Comparison of ENCODE assay signal across 8 mouse cellular contexts in the genomic region with DNA sequence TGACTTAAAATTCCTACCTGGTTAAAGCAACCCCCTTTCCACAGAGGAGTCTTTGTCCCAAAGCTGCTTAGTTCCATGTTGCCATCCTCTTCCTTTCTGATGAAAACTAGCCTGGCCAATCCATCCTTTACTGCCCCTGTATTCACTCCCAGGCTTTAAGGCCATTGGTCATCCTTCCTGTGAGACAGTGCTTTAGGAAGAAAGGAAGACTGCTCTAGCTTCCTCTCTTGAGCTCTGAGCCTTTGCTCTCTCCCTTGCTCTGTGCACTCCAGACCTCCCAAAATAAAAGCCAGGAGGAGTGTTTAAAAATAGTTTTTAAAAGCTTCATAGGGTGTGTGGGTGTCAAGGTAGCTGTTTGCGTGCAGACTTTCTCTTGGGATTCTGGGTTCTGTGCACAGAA. TPM values are rescaled to one million over a fixed set of nuclear protein-coding genes. Genes with fewer than 3 reads are reported as not detected.
DNase-seq lines count a peak whose midpoint lies in the region; ATAC-seq lines count a peak whose summit lies in the region.

No protein-coding gene starts in this region.

- WGBS in heart, embryonic 16.5 days, result 9% methylated on average over 1 of the region's 1 CpGs
- WGBS in hindbrain, embryonic 15.5 days, result 7% methylated on average over 1 of the region's 1 CpGs
- WGBS in midbrain, embryonic 13.5 days, result 8% methylated on average over 1 of the region's 1 CpGs

- no peaks in the 10 kb centered on the region for H3K27me3 ChIP-seq in heart, embryonic 16.5 days (ENCODE audit: control insufficient read depth, insufficient read depth, low read length)
- no peaks in the 10 kb centered on the region for H3K27me3 ChIP-seq in hindbrain, embryonic 15.5 days
- no peaks in the 10 kb centered on the region for H3K27me3 ChIP-seq in midbrain, embryonic 13.5 days

- no peak for DNase-seq in heart, postnatal 10 days
- DNase-seq in embryo, embryonic 11 days, result peak; percentile 51
- DNase-seq in cerebellum, adult 11-12 months, result no peak

- ATAC-seq in heart, embryonic 16.5 days (replicated peaks; ENCODE audit: extremely low read depth, insufficient read depth, low FRiP score), result peak; percentile 46
- ATAC-seq in hindbrain, embryonic 15.5 days (ENCODE audit: low FRiP score, low read depth), result no peak
- ATAC-seq in midbrain, embryonic 13.5 days, result 0 out of 2 replicates have a peak, but pooled peaks have one; percentile 0
- no peak for ATAC-seq in megakaryocyte-erythroid progenitor cell, adult 5-6 weeks (replicated peaks; ENCODE audit: low FRiP score, low TSS enrichment, poor library complexity, severe bottlenecking)
- ATAC-seq in erythroid progenitor cell, adult 5-6 weeks (replicated peaks; ENCODE audit: low FRiP score, poor library complexity, severe bottlenecking), result no peak

- H3K36me3 ChIP-seq in heart, embryonic 16.5 days (ENCODE audit: control insufficient read depth, insufficient read depth), result no peaks in the 10 kb centered on the region
- H3K36me3 ChIP-seq in hindbrain, embryonic 15.5 days, result no peaks in the 10 kb centered on the region
- no peaks in the 10 kb centered on the region for H3K36me3 ChIP-seq in midbrain, embryonic 13.5 days

- H3K9ac ChIP-seq in heart, embryonic 16.5 days (ENCODE audit: low read length), result peak overlapping the region; percentile 85
- H3K9ac ChIP-seq in hindbrain, embryonic 15.5 days, result peak overlapping the region; percentile 56
- H3K9ac ChIP-seq in midbrain, embryonic 13.5 days (replicated peaks), result peak overlapping the region; percentile 66

- intact Hi-C loops in heart, postnatal 10 days (cut with DNase I), result loop anchor here (2.0 kb wide), 2 partner anchors 14 to 32 kb away; no protein-coding TSS in a partner anchor

- peak overlapping the region; percentile 89 for H3K4me2 ChIP-seq in heart, embryonic 16.5 days (ENCODE audit: low read depth, low read length)
- H3K4me2 ChIP-seq in hindbrain, embryonic 15.5 days, result peak overlapping the region; percentile 72
- peak overlapping the region; percentile 63 for H3K4me2 ChIP-seq in midbrain, embryonic 13.5 days (replicated peaks)

- peak overlapping the region; percentile 98 for H3K27ac ChIP-seq in heart, embryonic 16.5 days (ENCODE audit: low read length)
- peak overlapping the region; percentile 91 for H3K27ac ChIP-seq in hindbrain, embryonic 15.5 days (replicated peaks)
- H3K27ac ChIP-seq in midbrain, embryonic 13.5 days, result peak overlapping the region; percentile 97

- peaks cover 32% of the 10 kb centered on the region for H3K4me1 ChIP-seq in heart, embryonic 16.5 days (ENCODE audit: control insufficient read depth, insufficient read depth, low read length)
- H3K4me1 ChIP-seq in hindbrain, embryonic 15.5 days (replicated peaks), result peaks cover 25% of the 10 kb centered on the region
- peaks cover 55% of the 10 kb centered on the region for H3K4me1 ChIP-seq in midbrain, embryonic 13.5 days (replicated peaks)

- peak overlapping the region; percentile 57 for H3K4me3 ChIP-seq in heart, embryonic 16.5 days (ENCODE audit: low read length)
- H3K4me3 ChIP-seq in hindbrain, embryonic 15.5 days, result peak overlapping the region; percentile 45
- H3K4me3 ChIP-seq in midbrain, embryonic 13.5 days (replicated peaks), result peak overlapping the region; percentile 41

- H3K9me3 ChIP-seq in heart, embryonic 16.5 days (replicated peaks; ENCODE audit: control insufficient read depth, low read length), result no peaks in the 10 kb centered on the region
- no peaks in the 10 kb centered on the region for H3K9me3 ChIP-seq in hindbrain, embryonic 15.5 days
- H3K9me3 ChIP-seq in midbrain, embryonic 13.5 days, result no peaks in the 10 kb centered on the region

RNA-seq across cellular contexts. Expression of a gene that starts 14.8 kb away (rescaled TPM):
- 38.1 and 39.9 TPM in 2 replicates for polyA plus RNA-seq in heart, embryonic 16.5 days (2015; fragmentation: Nextera tagmentation; extraction: Ambion mirVana)
- 100 to 1,000 TPM; 548 to 551 TPM for total RNA-seq in heart, postnatal 10 days (2021)
- polyA plus RNA-seq in hindbrain, embryonic 15.5 days (2015; fragmentation: Nextera tagmentation; extraction: Ambion mirVana), result 45.3 and 47.2 TPM in 2 replicates
- polyA plus RNA-seq in midbrain, embryonic 13.5 days (2015; fragmentation: Nextera tagmentation; extraction: Ambion mirVana), result 42.5 and 47.9 TPM in 2 replicates
- 78.7 and 96.3 TPM in 2 replicates for total RNA-seq in megakaryocyte-erythroid progenitor cell, adult 5-6 weeks (2014; fragmentation: Nextera tagmentation)
- total RNA-seq in megakaryocyte-erythroid progenitor cell, adult 5-6 weeks (2017), result 57.6 and 59.9 TPM in 2 replicates
- 154 and 211 TPM in 2 replicates for total RNA-seq in erythroid progenitor cell, adult 5-6 weeks (2015; ENCODE audit: low replicate concordance)
- 86.4 and 91.0 TPM in 2 replicates for total RNA-seq in erythroid progenitor cell, adult 5-6 weeks (2017; ENCODE audit: low replicate concordance)

Comparison
In these comparisons a context has a peak if more than half of its experiments do, and no peak if none do; other contexts are left out.
1. ATAC-seq: peak in heart, embryonic 16.5 days (single experiment) and midbrain, embryonic 13.5 days (single experiment); none in hindbrain, embryonic 15.5 days (single experiment), megakaryocyte-erythroid progenitor cell, adult 5-6 weeks (single experiment) and erythroid progenitor cell, adult 5-6 weeks (single experiment).
2. Peak in every context shown above with its lines, with median percentiles within 50 percentile points of each other: H3K27ac ChIP-seq, H3K4me2 ChIP-seq, H3K4me3 ChIP-seq and H3K9ac ChIP-seq.